Mouse (Mus musculus) heart, adult 2 months (tissue): ENCODE measurements around the gene Hist2h3c2.

Source experiments
- CTCF ChIP-seq: fragments of 200-600 bp; IDR thresholded peaks from 2 replicates; pipeline ENCODE4 v1.8.1; 2022; ENCODE audit warnings: antibody characterized with exemption, mild to moderate bottlenecking, moderate library complexity
- EP300 ChIP-seq: fragments of 200-500 bp; IDR thresholded peaks from 2 replicates; pipeline ENCODE4 v1.6.1; 2011; ENCODE audit warnings: low read depth, low read length, control low read depth; ENCODE audit not compliant: insufficient read depth
- POLR2A ChIP-seq: fragments of 200-500 bp; IDR thresholded peaks from 2 replicates; pipeline ENCODE4 v1.6.1; 2011; ENCODE audit warnings: mild to moderate bottlenecking, low read depth, low read length, control low read depth; ENCODE audit not compliant: insufficient read depth

DNA sequence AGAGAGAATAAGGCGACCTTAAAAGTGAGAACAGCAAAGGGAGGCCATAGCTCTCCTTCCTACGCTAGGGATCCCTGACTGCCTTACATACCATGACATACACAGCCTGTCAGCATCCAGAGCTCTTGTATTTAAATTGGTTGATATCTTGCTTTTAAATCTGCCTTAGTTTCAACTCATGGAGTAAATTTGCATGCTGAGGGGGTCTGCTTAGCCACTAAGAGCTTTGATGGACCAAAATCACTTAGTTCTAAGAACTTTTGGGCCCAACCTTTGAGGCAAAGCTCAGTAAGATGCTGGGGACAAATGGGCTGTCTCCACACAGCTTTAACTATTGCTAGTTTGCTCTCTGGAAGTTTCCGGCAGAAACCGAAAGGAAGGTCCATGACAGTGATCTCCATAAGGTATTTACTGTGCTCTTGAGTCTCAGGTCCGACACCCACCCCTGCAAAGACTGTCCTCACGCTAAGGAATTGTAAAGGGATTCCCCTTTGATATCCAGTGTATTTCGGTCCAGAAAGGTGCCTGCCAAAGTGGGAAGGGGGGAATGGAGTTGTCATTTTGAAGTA, 1.5 kb downstream of the Hist2h3c2 start:
- TF ChIP-seq POLR2A (no peak), CTCF (no peak), EP300 (no peak)
